In genomic region chr6:90726711-90727122, GRCm38 (mm10) we compare ENCODE assay signal across 27 mouse cellular contexts.
DNase-seq lines count a peak whose midpoint lies in the region; ATAC-seq and TF ChIP-seq lines count a peak whose summit lies in the region.
"Had no signal": no experiment of that assay in that cellular context is flagged by ENCODE, and none has a peak within 500 bp of the region (broad histone marks: within the 10 kb centered on the region; RNA-seq: fewer than 3 reads in every experiment).

No protein-coding gene starts in this region.

- 0 out of 2 replicates have a peak, but pooled peaks cover 3% of the 10 kb centered on the region for H3K4me1 ChIP-seq in forebrain, postnatal 0 days (ENCODE audit: insufficient read depth)
- peaks cover 6% of the 10 kb centered on the region; the same call in 1 of the 2 replicates for H3K4me1 ChIP-seq in forebrain, embryonic 11.5 days (replicated peaks; ENCODE audit: control insufficient read depth, insufficient read depth, low read length)
- H3K4me1 ChIP-seq in liver, adult 2 months (ENCODE audit: control insufficient read depth, insufficient read depth, low read length) = peaks cover 2% of the 10 kb centered on the region; the same call in 1 of the 2 replicates
- H3K4me1 ChIP-seq in liver, embryonic 12.5 days = peaks cover 15% of the 10 kb centered on the region; the same call in 1 of the 2 replicates
- peaks cover 31% of the 10 kb centered on the region for H3K4me1 ChIP-seq in lung, embryonic 16.5 days (replicated peaks; ENCODE audit: control insufficient read depth, insufficient read depth, low read length)

- H3K4me3 ChIP-seq in forebrain, postnatal 0 days (ENCODE audit: low read depth, low read length) = no peak overlapping the region
- H3K4me3 ChIP-seq in forebrain, embryonic 11.5 days (ENCODE audit: low read depth, low read length) = no peak overlapping the region
- H3K4me3 ChIP-seq in liver, adult 2 months (ENCODE audit: insufficient read depth, low read depth, low read length) = no peak overlapping the region
- H3K4me3 ChIP-seq in liver, embryonic 12.5 days = no peak overlapping the region
- no peak overlapping the region for H3K4me3 ChIP-seq in lung, embryonic 16.5 days (ENCODE audit: low read length)
- H3K4me3 ChIP-seq: embryonic facial prominence, embryonic 12.5 days; gastrocnemius, adult 2 months; intestine, embryonic 15.5 days; kidney, embryonic 15.5 days; left cerebral cortex, adult 2 months; megakaryocyte, embryonic 14.5 days; neural tube, embryonic 12.5 days had no signal

- DNase-seq in forebrain, postnatal 0 days = no peak
- no peak for DNase-seq in forebrain, embryonic 11.5 days (ENCODE audit: low spot score)
- DNase-seq in liver, adult 2 months (ENCODE audit: extremely low read depth, low read depth, low spot score) = peak; percentile 45
- peak; percentile 62 for DNase-seq in lung, postnatal 36 days
- DNase-seq in spleen, postnatal 36 days (ENCODE audit: low spot score in 2 of 2) = no peak
- no peak for DNase-seq in right cerebral cortex, postnatal 25 days
- DNase-seq: adrenal gland, postnatal 36 days; cerebellum, adult 11 months; cerebellum, adult 9-11 months; gastrocnemius, adult 2 months; heart, postnatal 4 days; kidney, postnatal 4 days; layer of hippocampus, adult 9-11 months; midbrain, embryonic 14.5 days; right cerebral cortex, postnatal 14 days; thymus, adult 18-20 months; thymus, postnatal 36 days had no signal

- no peak overlapping the region for H3K9ac ChIP-seq in forebrain, postnatal 0 days
- H3K9ac ChIP-seq in forebrain, embryonic 11.5 days (ENCODE audit: low read length) = no peak overlapping the region
- H3K9ac ChIP-seq in liver, adult 2 months (ENCODE audit: low read depth, low read length) = no peak overlapping the region
- no peak overlapping the region for H3K9ac ChIP-seq in liver, embryonic 12.5 days
- no peak overlapping the region for H3K9ac ChIP-seq in lung, embryonic 16.5 days (ENCODE audit: low read length)
- H3K9ac ChIP-seq: embryonic facial prominence, embryonic 12.5 days; intestine, embryonic 15.5 days; kidney, embryonic 15.5 days; neural tube, embryonic 12.5 days had no signal

- 0 out of 2 replicates have a peak, but pooled peaks have one; percentile 27 for ATAC-seq in forebrain, postnatal 0 days
- ATAC-seq in forebrain, embryonic 11.5 days (replicated peaks; ENCODE audit: low FRiP score) = no peak
- no peak for ATAC-seq in liver, embryonic 12.5 days
- peak; percentile 79 for ATAC-seq in lung, embryonic 16.5 days (ENCODE audit: low read depth)
- ATAC-seq: hindbrain, embryonic 16.5 days; intestine, embryonic 15.5 days; Patski had no signal

- no peaks in the 10 kb centered on the region for H3K36me3 ChIP-seq in forebrain, postnatal 0 days (ENCODE audit: insufficient read depth)
- H3K36me3 ChIP-seq in forebrain, embryonic 11.5 days (ENCODE audit: control insufficient read depth, insufficient read depth, low read length) = no peaks in the 10 kb centered on the region
- no peaks in the 10 kb centered on the region for H3K36me3 ChIP-seq in liver, adult 2 months (ENCODE audit: control insufficient read depth, insufficient read depth, low read length)
- H3K36me3 ChIP-seq in liver, embryonic 12.5 days = no peaks in the 10 kb centered on the region
- no peaks in the 10 kb centered on the region for H3K36me3 ChIP-seq in lung, embryonic 16.5 days (ENCODE audit: control insufficient read depth, insufficient read depth, low read length)
- H3K36me3 ChIP-seq: embryonic facial prominence, embryonic 12.5 days; intestine, embryonic 15.5 days; kidney, embryonic 15.5 days; neural tube, embryonic 12.5 days had no signal

- H3K27me3 ChIP-seq in forebrain, postnatal 0 days (ENCODE audit: insufficient read depth, low read length) = no peaks in the 10 kb centered on the region
- no peaks in the 10 kb centered on the region for H3K27me3 ChIP-seq in forebrain, embryonic 11.5 days (ENCODE audit: control insufficient read depth, insufficient read depth, low read length)
- no peaks in the 10 kb centered on the region for H3K27me3 ChIP-seq in liver, adult 2 months (ENCODE audit: control insufficient read depth, insufficient read depth, low read length)
- peaks cover 5% of the 10 kb centered on the region for H3K27me3 ChIP-seq in liver, embryonic 12.5 days (replicated peaks)
- H3K27me3 ChIP-seq in lung, embryonic 16.5 days (ENCODE audit: control insufficient read depth, insufficient read depth, low read depth, low read length) = no peaks in the 10 kb centered on the region
- H3K27me3 ChIP-seq: embryonic facial prominence, embryonic 12.5 days; intestine, embryonic 15.5 days; kidney, embryonic 15.5 days; megakaryocyte, embryonic 14.5 days; neural tube, embryonic 12.5 days; Patski had no signal

- no peak overlapping the region for H3K27ac ChIP-seq in forebrain, postnatal 0 days (ENCODE audit: low read depth, low read length)
- H3K27ac ChIP-seq in forebrain, embryonic 11.5 days (ENCODE audit: low read depth, low read length) = no peak overlapping the region
- H3K27ac ChIP-seq in liver, adult 2 months (replicated peaks; ENCODE audit: insufficient read depth, low read depth, low read length) = no peak overlapping the region
- no peak overlapping the region for H3K27ac ChIP-seq in liver, embryonic 12.5 days
- peak overlapping the region; percentile 18 for H3K27ac ChIP-seq in lung, embryonic 16.5 days (ENCODE audit: low read length)
- H3K27ac ChIP-seq: embryonic facial prominence, embryonic 12.5 days; intestine, embryonic 15.5 days; kidney, embryonic 15.5 days; left cerebral cortex, adult 2 months; neural tube, embryonic 12.5 days had no signal

- TF ChIP-seq POLR2A in liver, adult 2 months (IDR thresholded peaks at IDR 0.05; ENCODE audit: extremely low read depth, insufficient read depth, low read length) = no peak

- H3K4me2 ChIP-seq in forebrain, postnatal 0 days (ENCODE audit: low read depth) = no peak overlapping the region
- no peak overlapping the region for H3K4me2 ChIP-seq in forebrain, embryonic 11.5 days (ENCODE audit: low read depth, low read length, severe bottlenecking)
- no peak overlapping the region for H3K4me2 ChIP-seq in liver, embryonic 12.5 days
- no peak overlapping the region for H3K4me2 ChIP-seq in lung, embryonic 16.5 days (ENCODE audit: low read depth, low read length)
- H3K4me2 ChIP-seq: embryonic facial prominence, embryonic 12.5 days; intestine, embryonic 15.5 days; kidney, embryonic 15.5 days; neural tube, embryonic 12.5 days had no signal

- H3K79me2 ChIP-seq in liver, adult 2 months (ENCODE audit: control insufficient read depth, insufficient read depth, low read length) = peaks cover 17% of the 10 kb centered on the region; the same call in 1 of the 2 replicates

- no peak for TF ChIP-seq CTCF in forebrain, postnatal 0 days (IDR thresholded peaks at IDR 0.05; ENCODE audit: low read depth)
- TF ChIP-seq CTCF in liver, adult 2 months (IDR thresholded peaks at IDR 0.05; ENCODE audit: low read depth, low read length) = no peak

- WGBS in forebrain, postnatal 0 days = 52% methylated on average over 2 of the region's 2 CpGs
- WGBS in forebrain, embryonic 11.5 days = 87% methylated on average over 2 of the region's 2 CpGs
- WGBS in liver, adult 2 months = 58% methylated on average over 2 of the region's 2 CpGs
- WGBS in liver, embryonic 12.5 days (ENCODE audit: insufficient replicate concordance) = 58% methylated on average over 2 of the region's 2 CpGs
- WGBS in lung, embryonic 16.5 days = 19% methylated on average over 2 of the region's 2 CpGs

- H3K9me3 ChIP-seq in forebrain, postnatal 0 days (ENCODE audit: low read length) = no peaks in the 10 kb centered on the region
- no peaks in the 10 kb centered on the region for H3K9me3 ChIP-seq in forebrain, embryonic 11.5 days (ENCODE audit: control insufficient read depth, low read length)
- H3K9me3 ChIP-seq in liver, embryonic 12.5 days (replicated peaks) = no peaks in the 10 kb centered on the region
- H3K9me3 ChIP-seq in lung, embryonic 16.5 days (ENCODE audit: control insufficient read depth, low read length) = no peaks in the 10 kb centered on the region
- H3K9me3 ChIP-seq: embryonic facial prominence, embryonic 12.5 days; intestine, embryonic 15.5 days; kidney, embryonic 15.5 days; megakaryocyte, embryonic 14.5 days; neural tube, embryonic 12.5 days had no signal

Comparison
In these comparisons a context has a peak if more than half of its experiments do, and no peak if none do; other contexts are left out.
1. ATAC-seq: peak in forebrain, postnatal 0 days (single experiment) and lung, embryonic 16.5 days (single experiment); none in forebrain, embryonic 11.5 days (single experiment) and liver, embryonic 12.5 days (single experiment).
2. DNase-seq: peak in liver, adult 2 months (single experiment) and lung, postnatal 36 days (single experiment); none in forebrain, postnatal 0 days (single experiment), forebrain, embryonic 11.5 days (single experiment), spleen, postnatal 36 days (0 of 2) and right cerebral cortex, postnatal 25 days (single experiment).